11 mouse cellular contexts compared by ENCODE assay signal in genomic region chr9:115858848-115859247, GRCm38 (mm10). TPM values are rescaled to one million over a fixed set of nuclear protein-coding genes. Genes with fewer than 3 reads are reported as not detected.
DNase-seq lines count a peak whose midpoint lies in the region; ATAC-seq and TF ChIP-seq lines count a peak whose summit lies in the region.
"Had no signal": no experiment of that assay in that cellular context is flagged by ENCODE, and none has a peak within 500 bp of the region (broad histone marks: within the 10 kb centered on the region; RNA-seq: fewer than 3 reads in every experiment).

No protein-coding gene starts in this region.

- no peaks in the 10 kb centered on the region for H3K9me3 ChIP-seq in liver, embryonic 12.5 days (replicated peaks)
- H3K9me3 ChIP-seq: neural tube, embryonic 15.5 days had no signal

- ATAC-seq in liver, embryonic 12.5 days, result no peak
- no peak for ATAC-seq in erythroblast, adult 5-6 weeks (replicated peaks; ENCODE audit: low FRiP score, poor library complexity, severe bottlenecking)

- H3K9ac ChIP-seq in liver, embryonic 12.5 days, result no peak overlapping the region
- H3K9ac ChIP-seq: neural tube, embryonic 15.5 days had no signal

- no peak overlapping the region for H3K4me3 ChIP-seq in gastrocnemius, adult 2 months
- no peak overlapping the region for H3K4me3 ChIP-seq in liver, embryonic 12.5 days
- H3K4me3 ChIP-seq: neural tube, embryonic 15.5 days had no signal

- no peaks in the 10 kb centered on the region for H3K27me3 ChIP-seq in liver, embryonic 12.5 days (replicated peaks)
- H3K27me3 ChIP-seq: neural tube, embryonic 15.5 days had no signal

- TF ChIP-seq CTCF in gastrocnemius, adult 2 months (IDR thresholded peaks at IDR 0.05), result peak; percentile 42

- DNase-seq in gastrocnemius, adult 2 months, result no peak
- DNase-seq in gastrocnemius, postnatal 4 days (ENCODE audit: low spot score in 2 of 2), result no peak
- DNase-seq in liver (peak; percentile 10), ZHBTc4 (ENCODE audit: low read depth, low spot score) (peak; percentile 41)
- DNase-seq in retina, postnatal 1 day, result peak; percentile 45
- DNase-seq in cerebellum, postnatal 25 days, result no peak
- DNase-seq: cerebellum, adult 9-10 months had no signal

- no peak overlapping the region for H3K4me2 ChIP-seq in liver, embryonic 12.5 days
- H3K4me2 ChIP-seq: neural tube, embryonic 15.5 days had no signal

- whole genome bisulfite sequencing in liver, embryonic 12.5 days (ENCODE audit: insufficient replicate concordance), result 75% methylated on average over 3 of the region's 3 CpGs

- intact Hi-C loops in gastrocnemius, adult 2 months (cut with DNase I), result loop anchor here (10.0 kb wide), 1 partner anchor 144 kb away; no protein-coding TSS in a partner anchor

- H3K36me3 ChIP-seq in liver, embryonic 12.5 days, result no peaks in the 10 kb centered on the region
- H3K36me3 ChIP-seq: neural tube, embryonic 15.5 days had no signal

- H3K4me1 ChIP-seq in liver, embryonic 12.5 days, result peaks cover 6% of the 10 kb centered on the region; the same call in 1 of the 2 replicates
- H3K4me1 ChIP-seq: neural tube, embryonic 15.5 days had no signal

- H3K27ac ChIP-seq in gastrocnemius, adult 2 months, result no peak overlapping the region
- H3K27ac ChIP-seq in liver, embryonic 12.5 days, result no peak overlapping the region
- H3K27ac ChIP-seq: neural tube, embryonic 15.5 days had no signal

RNA-seq across cellular contexts. Expression of gene Gadl1, which starts 50.4 kb away (rescaled TPM):
- total RNA-seq in gastrocnemius, adult 2 months (2021), result 10 to 100 TPM in 1 of 2 experiments, 1 to 10 TPM in 1; 3.0 to 11.2 TPM
- 10 to 100 TPM; 18.4 to 22.9 TPM for total RNA-seq in gastrocnemius, postnatal 4 days (2021)
- 0.25 and 0.38 TPM in 2 replicates for polyA plus RNA-seq in liver, embryonic 12.5 days (2016; fragmentation: Nextera tagmentation; extraction: Ambion mirVana)
- total RNA-seq in erythroblast, adult 5-6 weeks (2015; ENCODE audit: low replicate concordance), result not detected in 2 replicates
- total RNA-seq in erythroblast, adult 5-6 weeks (2017; ENCODE audit: low replicate concordance), result 0.98 TPM in 1 of 2 replicates, not detected in the other
- polyA plus RNA-seq: large intestine, adult 2 months had no signal

Comparison
In these comparisons a context has a peak if more than half of its experiments do, and no peak if none do; other contexts are left out.
1. DNase-seq: peak in liver (single experiment), ZHBTc4 (single experiment) and retina, postnatal 1 day (single experiment); none in gastrocnemius, adult 2 months (single experiment), gastrocnemius, postnatal 4 days (0 of 2) and cerebellum, postnatal 25 days (0 of 2).